Mouse (Mus musculus): ENCODE results near the gene Pdzd4. TPM values are rescaled to one million over a fixed set of nuclear protein-coding genes. Genes with fewer than 3 reads are reported as not detected.

Pdzd4 gene
- 0.46 and 0.49 TPM in 2 replicates for total RNA-seq (2012; rRNA removed)
- 1 to 10 TPM in 1 of 2 experiments, not detected in 1; 2.7 TPM for polyA plus RNA-seq (2012; ENCODE audit: insufficient read depth in 1 of 2, insufficient read length in 2 of 2, low read depth in 1 of 2, low replicate concordance in 2 of 2, missing spikeins in 1 of 2)

- no peaks in the 10 kb centered on the region for H3K36me3 ChIP-seq (ENCODE audit: control insufficient read depth in 1 of 2, insufficient read depth in 2 of 2, low read length in 2 of 2)
- peak within 1 kb of the TSS; percentile 71 for H3K9ac ChIP-seq (ENCODE audit: control insufficient read depth, low read depth, low read length, poor library complexity, severe bottlenecking)
- H3K79me2 ChIP-seq (ENCODE audit: control insufficient read depth, insufficient read depth, low read length, poor library complexity) = no peaks in the 10 kb centered on the region; the same call in 1 of the 2 replicates
- DNase-seq (ENCODE audit: low read depth, low spot score) = peak; percentile 30
- H3K4me1 ChIP-seq (ENCODE audit: control insufficient read depth in 1 of 2, insufficient read depth in 2 of 2, low read length in 2 of 2) = no peaks in the 10 kb centered on the region; a peak in 1 of 4 replicates
- H3K4me3 ChIP-seq (ENCODE audit: control insufficient read depth in 1 of 2, insufficient read depth in 1 of 2, low read depth in 2 of 2, low read length in 2 of 2) = peak within 1 kb of the TSS; percentile 55 to 61; a peak in 3 of 4 replicates
- H3K27me3 ChIP-seq (ENCODE audit: control insufficient read depth in 1 of 2, insufficient read depth in 2 of 2, low read length in 2 of 2) = no peaks in the 10 kb centered on the region; a peak in 1 of 4 replicates
- no peak within 1 kb of the TSS for H3K27ac ChIP-seq (ENCODE audit: control insufficient read depth, low read depth, low read length)
- no peaks in the 10 kb centered on the region for H3K9me3 ChIP-seq (replicated peaks; ENCODE audit: insufficient read depth, low read length)
- TF ChIP-seq USF2 (IDR thresholded peaks at IDR 0.05; ENCODE audit: borderline replicate concordance in 1 of 2, insufficient read depth in 1 of 2, low read depth in 1 of 2, low read length in 2 of 2) (no peak), SMC3 (IDR thresholded peaks at IDR 0.05; ENCODE audit: low read depth, low read length) (no peak), TCF12 (IDR thresholded peaks at IDR 0.05; ENCODE audit: low read depth, low read length) (no peak), USF1 (IDR thresholded peaks at IDR 0.05; ENCODE audit: low read depth, low read length) (no peak), NRF1 (IDR thresholded peaks at IDR 0.05; ENCODE audit: insufficient read depth, low read depth, low read length, poor library complexity, severe bottlenecking) (peak; percentile 67)
Observed at GRCm38 (mm10) chrX:73824185-73825151, at the start of gene Pdzd4. Gene Pdzd4 (minus strand): TSS chrX:73824969.

GRCm38 (mm10) chrX:73871956-73872355 lies 47.2 kb upstream of the Pdzd4 start:
- Histone ChIP-seq H3K4me3 (ENCODE audit: control insufficient read depth in 1 of 2, insufficient read depth in 1 of 2, low read depth in 2 of 2, low read length in 2 of 2) (no peak overlapping the region), H3K36me3 (ENCODE audit: control insufficient read depth in 1 of 2, insufficient read depth in 2 of 2, low read length in 2 of 2) (no peaks in the 10 kb centered on the region; a peak in 1 of 4 replicates), H3K27ac (ENCODE audit: control insufficient read depth, low read depth, low read length) (no peak overlapping the region), H3K79me2 (ENCODE audit: control insufficient read depth, insufficient read depth, low read length, poor library complexity) (no peaks in the 10 kb centered on the region), H3K9me3 (replicated peaks; ENCODE audit: insufficient read depth, low read length) (no peaks in the 10 kb centered on the region), H3K9ac (ENCODE audit: control insufficient read depth, low read depth, low read length, poor library complexity, severe bottlenecking) (no peak overlapping the region), H3K4me1 (ENCODE audit: control insufficient read depth in 1 of 2, insufficient read depth in 2 of 2, low read length in 2 of 2) (peaks cover 4 to 7% of the 10 kb centered on the region in 2 experiments; a peak in 2 of 4 replicates), H3K27me3 (ENCODE audit: control insufficient read depth in 1 of 2, insufficient read depth in 2 of 2, low read length in 2 of 2) (no peaks in the 10 kb centered on the region)
- TF ChIP-seq ZMIZ1 (IDR thresholded peaks at IDR 0.05; ENCODE audit: low read depth, low read length) (no peak), ZNF384 (IDR thresholded peaks at IDR 0.05; ENCODE audit: low read depth, low read length) (no peak), MXI1 (IDR thresholded peaks at IDR 0.05; ENCODE audit: low read depth, low read length) (no peak), POLR2A (IDR thresholded peaks at IDR 0.05; ENCODE audit: control insufficient read depth in 1 of 2, insufficient read depth in 1 of 2, low read depth in 1 of 2, low read length in 2 of 2, poor library complexity in 1 of 2) (no peak), MAFK (IDR thresholded peaks at IDR 0.05; ENCODE audit: borderline replicate concordance, low read depth, low read length) (no peak), BHLHE40 (IDR thresholded peaks at IDR 0.05; ENCODE audit: borderline replicate concordance, low read depth, low read length) (no peak), GATA1 (IDR thresholded peaks at IDR 0.05; ENCODE audit: low read depth, low read length) (no peak), CHD1 (IDR thresholded peaks at IDR 0.05; ENCODE audit: low read depth, low read length) (no peak), MYC (IDR thresholded peaks at IDR 0.05; ENCODE audit: low read depth, low read length) (no peak), CHD2 (IDR thresholded peaks at IDR 0.05; ENCODE audit: low read length) (no peak), SMC3 (IDR thresholded peaks at IDR 0.05; ENCODE audit: low read depth, low read length) (no peak), TBP (IDR thresholded peaks at IDR 0.05; ENCODE audit: low read depth, low read length) (no peak), JUND (IDR thresholded peaks at IDR 0.05; ENCODE audit: low read depth, low read length) (no peak), USF1 (IDR thresholded peaks at IDR 0.05; ENCODE audit: low read depth, low read length) (no peak), POLR2AphosphoS2 (IDR thresholded peaks at IDR 0.05; ENCODE audit: low read length) (no peak), MAX (IDR thresholded peaks at IDR 0.05; ENCODE audit: low read length) (no peak), E2F4 (IDR thresholded peaks at IDR 0.05; ENCODE audit: borderline replicate concordance, low read depth, low read length) (no peak), CTCF (IDR thresholded peaks at IDR 0.05 in 2 of 3, conservative IDR thresholded peaks at IDR 0.05 in 1 of 3; ENCODE audit: control insufficient read depth in 1 of 3, insufficient read depth in 1 of 3, low read depth in 2 of 3, low read length in 3 of 3, poor library complexity in 1 of 3, severe bottlenecking in 1 of 3) (no peak), ZKSCAN1 (IDR thresholded peaks at IDR 0.05; ENCODE audit: low read depth, low read length) (no peak)
- no peak for DNase-seq (ENCODE audit: low read depth, low spot score)
